22 mouse cellular contexts compared by ENCODE assay signal in the genomic region with DNA sequence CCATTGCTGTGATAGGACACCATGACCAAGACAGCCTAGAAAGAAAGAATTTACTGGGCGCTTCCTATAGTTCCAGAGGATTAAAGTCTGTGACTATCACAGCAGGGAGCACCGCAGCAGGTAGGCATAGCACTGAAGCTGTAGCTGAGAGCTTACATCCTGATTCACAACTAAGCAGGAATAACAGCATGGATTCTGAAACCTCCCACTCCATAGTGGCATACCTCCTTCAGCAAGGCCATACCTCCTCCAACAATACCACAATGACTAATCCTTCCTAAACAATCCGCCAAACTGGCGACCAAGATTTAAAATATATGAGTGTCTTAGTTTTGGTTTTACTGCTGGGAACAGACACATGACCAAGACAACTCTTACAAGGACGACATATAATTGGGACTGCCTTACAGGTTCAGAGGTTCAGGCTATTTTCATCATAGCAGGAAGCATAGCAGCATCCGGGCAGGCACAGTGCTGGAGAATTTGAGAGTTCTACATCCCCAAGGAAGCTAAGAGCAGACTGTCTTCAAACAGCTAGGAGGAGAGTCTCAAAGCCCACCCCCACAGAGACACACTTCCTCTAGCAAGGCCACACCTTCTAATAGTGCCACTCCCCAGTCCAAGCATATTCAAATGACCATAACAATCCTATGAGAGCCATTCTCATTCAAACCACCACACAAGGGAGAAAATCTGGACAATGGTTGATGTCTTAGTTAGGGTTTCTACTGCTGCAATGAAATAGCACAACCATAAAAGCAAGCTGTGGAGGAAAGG.
"Had no signal": no experiment of that assay in that cellular context is flagged by ENCODE, and none has a peak within 500 bp of the region (broad histone marks: within the 10 kb centered on the region; RNA-seq: fewer than 3 reads in every experiment).

No protein-coding gene starts in this region.

- H3K27me3 ChIP-seq: limb, embryonic 13.5 days; liver, embryonic 12.5 days; lung, embryonic 15.5 days; midbrain, embryonic 13.5 days; neural tube, embryonic 13.5 days had no signal

- DNase-seq: kidney, adult 2 months; kidney, postnatal 14 days; kidney, postnatal 4 days; liver; lung, adult 18-20 months; lung, postnatal 10 days; lung, postnatal 36 days; right cerebral cortex, postnatal 4 days; thymus, adult 2 months; thymus, postnatal 14 days; thymus, postnatal 4 days had no signal

- H3K27ac ChIP-seq: limb, embryonic 10.5 days; limb, embryonic 13.5 days; liver, embryonic 12.5 days; liver, embryonic 15.5 days; lung, embryonic 15.5 days; midbrain, embryonic 10.5 days; midbrain, embryonic 13.5 days; neural tube, embryonic 13.5 days; stomach, postnatal 0 days had no signal

- H3K4me1 ChIP-seq: liver, embryonic 12.5 days; liver, embryonic 15.5 days; midbrain, embryonic 10.5 days; midbrain, embryonic 13.5 days; neural tube, embryonic 13.5 days had no signal

- H3K4me3 ChIP-seq: limb, embryonic 10.5 days; limb, embryonic 13.5 days; liver, embryonic 12.5 days; liver, embryonic 15.5 days; lung, embryonic 15.5 days; megakaryocyte, embryonic 14.5 days; midbrain, embryonic 10.5 days; midbrain, embryonic 13.5 days; myocyte; neural tube, embryonic 13.5 days had no signal

- H3K36me3 ChIP-seq: limb, embryonic 10.5 days; limb, embryonic 13.5 days; liver, embryonic 12.5 days; liver, embryonic 15.5 days; lung, embryonic 15.5 days; midbrain, embryonic 10.5 days; midbrain, embryonic 13.5 days; neural tube, embryonic 13.5 days had no signal

- H3K9me3 ChIP-seq: limb, embryonic 10.5 days; limb, embryonic 13.5 days; liver, embryonic 12.5 days; liver, embryonic 15.5 days; lung, embryonic 15.5 days; megakaryocyte, embryonic 14.5 days; midbrain, embryonic 10.5 days; midbrain, embryonic 13.5 days; neural tube, embryonic 13.5 days had no signal
